Mouse (Mus musculus): ENCODE data around the gene Adam20. TPM values are rescaled to one million over a fixed set of nuclear protein-coding genes. Genes with fewer than 3 reads are reported as not detected.
"Not testable (repeated sequence)": the region's sequence is repeated elsewhere in the genome, so short reads cannot be mapped to it uniquely, and the experiment has no call there.

The Adam20 gene
- not detected in 2 replicates for polyA plus RNA-seq (2012; rRNA removed)

DNA sequence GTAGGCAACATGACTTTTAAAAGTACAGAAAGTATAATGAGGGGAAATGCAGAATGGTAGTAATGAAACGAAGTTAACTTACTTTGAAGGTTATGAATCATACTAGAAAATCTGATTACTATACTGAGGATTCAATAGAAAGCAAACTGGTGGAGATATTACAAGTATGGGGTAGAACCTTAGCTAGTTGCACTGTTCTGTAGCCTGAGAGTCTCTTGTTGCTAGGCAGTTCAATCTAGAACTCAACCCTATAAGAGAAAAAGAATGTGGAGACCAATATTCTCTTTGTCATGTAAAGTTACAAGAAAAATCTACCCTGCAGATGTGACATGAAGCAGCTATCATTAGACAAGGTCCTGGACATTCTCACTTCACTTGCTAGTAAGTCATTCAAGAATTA lies at the start of gene Adam20:
Gene Adam20 (plus strand): TSS at position 301 of the 400 bp plus-strand sequence.
- not testable (repeated sequence) for DNase-seq (ENCODE audit: extremely low spot score in 1 of 2, low spot score in 1 of 2)

DNA sequence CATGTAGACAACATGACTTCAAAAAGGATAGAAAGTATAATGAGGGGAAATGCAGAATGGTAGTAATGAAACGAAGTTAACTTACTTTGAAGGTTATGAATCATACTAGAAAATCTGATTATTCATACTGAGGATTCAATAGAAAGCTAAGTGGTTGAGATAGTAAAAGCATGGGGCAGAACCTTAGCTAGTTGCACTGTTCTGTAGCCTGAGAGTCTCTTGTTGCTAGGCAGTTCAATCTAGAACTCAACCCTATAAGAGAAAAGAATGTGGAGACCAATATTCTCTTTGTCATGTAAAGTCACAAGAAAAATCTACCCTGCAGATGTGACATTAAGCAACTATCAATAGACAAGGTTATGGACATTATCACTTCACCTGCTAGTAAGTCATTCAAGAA lies 41.2 kb upstream of the Adam20 start, which contains the start of gene Adam25:
Gene Adam25 (plus strand): TSS at position 301 of the 400 bp plus-strand sequence.
- DNase-seq (ENCODE audit: extremely low spot score in 1 of 2, low spot score in 1 of 2) = not testable (repeated sequence)

DNA sequence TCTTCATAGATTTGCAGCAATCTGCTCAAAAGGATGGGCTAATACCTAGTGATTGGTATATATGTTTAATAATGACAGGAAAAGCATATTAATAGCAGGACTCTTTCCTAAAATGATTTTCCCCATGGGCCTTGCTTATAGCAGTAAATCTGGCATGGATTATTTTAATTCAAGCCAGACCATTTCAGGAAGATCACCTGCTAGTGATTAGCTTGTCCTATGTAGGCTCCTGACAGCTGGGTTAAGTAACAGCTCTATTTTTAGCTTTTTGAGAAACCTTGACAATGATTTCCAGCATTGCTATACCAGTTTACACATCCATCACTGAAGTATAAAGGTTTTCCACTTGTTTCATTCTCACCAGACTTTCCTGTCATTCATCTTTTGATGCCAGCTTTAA lies 9.8 kb upstream of the Adam20 start:
- DNase-seq (ENCODE audit: extremely low spot score in 1 of 2, low spot score in 1 of 2) = no peak

DNA sequence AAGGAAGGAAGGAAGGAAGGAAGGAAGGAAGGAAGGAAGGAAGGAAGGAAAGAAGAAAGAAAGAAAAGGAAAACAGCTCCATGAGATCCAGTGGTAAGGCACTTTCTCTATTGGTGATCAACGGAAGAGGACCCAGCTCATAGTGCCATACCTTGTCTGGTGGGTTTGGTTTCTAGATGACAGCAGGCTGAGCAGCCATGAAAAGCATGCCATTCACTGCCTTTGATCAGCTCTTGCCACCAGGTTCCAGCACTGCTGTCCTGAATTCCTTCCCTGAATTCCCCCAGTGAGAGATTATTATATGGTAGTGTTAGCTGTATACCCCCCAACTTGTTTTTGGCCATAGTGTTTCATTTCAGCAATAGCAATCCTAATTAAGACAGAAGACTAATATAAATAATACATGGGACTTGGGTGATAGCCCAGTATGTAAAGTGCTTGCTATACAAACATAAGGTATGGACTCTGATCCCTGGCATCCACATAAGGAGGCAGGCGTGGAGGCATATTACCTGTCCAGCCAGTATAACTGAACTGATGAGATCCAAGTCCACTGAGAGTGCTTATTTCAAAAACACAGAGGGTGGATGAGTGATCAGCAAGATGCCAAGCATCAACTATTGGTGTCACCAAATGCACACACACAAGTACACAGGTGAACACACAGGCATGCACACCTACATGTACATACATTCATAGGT lies 10.5 kb downstream of the Adam20 start:
- no peak for DNase-seq (ENCODE audit: extremely low spot score in 1 of 2, low spot score in 1 of 2)

Other genes starting within 250 kb of the Adam20 start
- gene Adam24, start 118.2 kb upstream of the Adam20 start, polyA plus RNA-seq (2012; rRNA removed) = not detected in 2 replicates
- gene Adam25, start 41.1 kb upstream of the Adam20 start, polyA plus RNA-seq (2012; rRNA removed) = not detected in 2 replicates
- gene Adam39, start 29.7 kb downstream of the Adam20 start, polyA plus RNA-seq (2012; rRNA removed) = not detected in 2 replicates

Data from frontal cortex, adult 2 months (tissue).